Mouse (Mus musculus) heart, adult 2 months (tissue): ENCODE measurements around the gene Lrrc10b. TPM values are rescaled to one million over a fixed set of nuclear protein-coding genes. Genes with fewer than 3 reads are reported as not detected.

Experiments
- DNase-seq, 2 experiments: peaks; one replicate each; pipeline ENCODE4 v3.0.0; 2021
- H3K27ac ChIP-seq: fragments of 200-600 bp; 2 replicates; pipeline ENCODE4 v1.8.1; 2022
- H3K27me3 ChIP-seq: fragments of 200-500 bp; 2 replicates; pipeline ENCODE4 v1.6.1; 2012; ENCODE audit warnings: mild to moderate bottlenecking, low read length, inconsistent platforms, mixed read lengths; ENCODE audit not compliant: control insufficient read depth, insufficient read depth
- H3K36me3 ChIP-seq: fragments of 200-500 bp; 2 replicates; pipeline ENCODE4 v1.6.1; 2012; ENCODE audit warnings: low read length, inconsistent platforms; ENCODE audit not compliant: control insufficient read depth, insufficient read depth
- H3K4me1 ChIP-seq: fragments of 200-500 bp; 2 replicates; pipeline ENCODE4 v1.6.1; 2011; ENCODE audit warnings: low read length; ENCODE audit not compliant: control insufficient read depth, insufficient read depth
- H3K4me3 ChIP-seq: fragments of 200-600 bp; 2 replicates; pipeline ENCODE4 v1.8.1; 2022
- H3K79me2 ChIP-seq: fragments of 200-500 bp; replicated peaks from 2 replicates; pipeline ENCODE4 v1.6.1; 2012; ENCODE audit warnings: mild to moderate bottlenecking, inconsistent platforms, low read length, moderate library complexity, mixed read lengths; ENCODE audit not compliant: control insufficient read depth, insufficient read depth
- H3K9ac ChIP-seq: fragments of 200-500 bp; 2 replicates; pipeline ENCODE4 v1.6.1; 2012; ENCODE audit warnings: low read depth, mild to moderate bottlenecking, control low read depth, inconsistent platforms, low read length, mixed read lengths
- CTCF ChIP-seq: fragments of 200-600 bp; IDR thresholded peaks from 2 replicates; pipeline ENCODE4 v1.8.1; 2022; ENCODE audit warnings: antibody characterized with exemption, mild to moderate bottlenecking, moderate library complexity
- EP300 ChIP-seq: fragments of 200-500 bp; IDR thresholded peaks from 2 replicates; pipeline ENCODE4 v1.6.1; 2011; ENCODE audit warnings: low read depth, low read length, control low read depth; ENCODE audit not compliant: insufficient read depth
- POLR2A ChIP-seq: fragments of 200-500 bp; IDR thresholded peaks from 2 replicates; pipeline ENCODE4 v1.6.1; 2011; ENCODE audit warnings: mild to moderate bottlenecking, low read depth, low read length, control low read depth; ENCODE audit not compliant: insufficient read depth
- WGBS: fragments of 180-500 bp; shearing (Covaris S2); methylation state at CpG from one replicate; pipeline ENCODE4 v1.1.7; 2018; 5-methylcytosine and 5-hydroxymethylcytosine counted together
- intact Hi-C: fragments of 180-260 bp; cut with DNase I; formaldehyde crosslinking; loops from one replicate; pipeline ENCODE4 v1.15.1; 2025
- polyA plus RNA-seq: library from polyadenylated mRNA; depleted of rRNA; stranded (reverse); fragments of >200 nt; gene quantifications from 2 replicates; pipeline ENCODE4 v1.2.3, GENCODE M21; 2012
- total RNA-seq, 2 experiments: library from RNA; stranded (reverse); gene quantifications; 2 replicates each; pipeline ENCODE4 v1.2.3; 2021

Lrrc10b gene
- total and polyA plus RNA-seq, 3 experiments = 1.2 to 2.3 (median 1.7) TPM

DNA sequence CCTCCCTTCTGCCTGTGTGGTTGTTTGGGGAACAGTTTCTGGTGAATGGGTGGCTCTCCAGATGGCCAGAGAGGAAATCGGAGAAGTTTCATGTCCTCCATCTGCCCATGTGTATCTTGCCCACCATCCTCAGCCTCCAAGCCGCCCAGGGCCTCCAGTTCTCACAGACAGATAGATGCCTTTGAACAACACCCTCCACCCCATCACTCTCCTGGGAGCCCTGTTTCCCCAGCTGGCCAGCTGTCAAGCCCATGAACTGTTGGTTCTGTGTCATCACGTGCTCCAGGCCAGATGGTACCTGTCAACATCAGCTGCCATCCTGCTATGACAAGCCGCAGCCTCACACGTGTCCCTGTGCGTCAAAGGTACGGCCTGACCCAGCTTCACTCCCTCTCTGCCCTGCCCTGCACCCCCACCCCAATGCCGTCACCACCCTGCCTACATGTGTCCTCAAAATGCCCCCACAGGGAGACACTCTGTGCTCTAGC is 11.9 kb upstream of the Lrrc10b start:
- intact Hi-C loops = no loop called here
- Histone ChIP-seq H3K27me3 (no peaks in the 10 kb centered on the region), H3K79me2 (no peaks in the 10 kb centered on the region), H3K36me3 (no peaks in the 10 kb centered on the region), H3K4me1 (no peaks in the 10 kb centered on the region), H3K9ac (no peak overlapping the region), H3K27ac (no peak overlapping the region), H3K4me3 (no peak overlapping the region)
- 42% methylated on average over 8 of the region's 8 CpGs for WGBS
- TF ChIP-seq EP300 (no peak), POLR2A (no peak), CTCF (no peak)
- peak; percentile 17 to 28 for DNase-seq

DNA sequence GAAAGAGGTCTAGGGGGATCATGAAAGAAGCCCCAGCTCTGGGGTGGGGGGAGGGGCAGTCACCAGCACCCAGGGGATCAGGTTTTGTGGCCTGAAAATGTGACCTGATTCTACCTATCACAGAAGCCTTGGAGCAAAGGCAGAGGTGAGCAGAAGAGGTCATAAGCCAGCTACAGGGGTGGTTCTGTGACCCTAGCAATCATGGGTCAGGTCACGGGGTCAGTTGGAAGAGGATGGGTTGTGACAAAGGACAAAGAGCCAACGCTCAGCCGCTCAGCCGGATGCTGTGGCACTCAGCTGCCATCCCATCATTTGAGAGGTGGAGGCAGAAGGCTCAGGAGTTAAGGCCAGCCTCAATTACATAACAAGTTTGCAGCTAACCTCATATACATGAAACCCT is 7.2 kb upstream of the Lrrc10b start:
- H3K4me1 ChIP-seq = no peaks in the 10 kb centered on the region
- WGBS = 53% methylated on average over 4 of the region's 4 CpGs

DNA sequence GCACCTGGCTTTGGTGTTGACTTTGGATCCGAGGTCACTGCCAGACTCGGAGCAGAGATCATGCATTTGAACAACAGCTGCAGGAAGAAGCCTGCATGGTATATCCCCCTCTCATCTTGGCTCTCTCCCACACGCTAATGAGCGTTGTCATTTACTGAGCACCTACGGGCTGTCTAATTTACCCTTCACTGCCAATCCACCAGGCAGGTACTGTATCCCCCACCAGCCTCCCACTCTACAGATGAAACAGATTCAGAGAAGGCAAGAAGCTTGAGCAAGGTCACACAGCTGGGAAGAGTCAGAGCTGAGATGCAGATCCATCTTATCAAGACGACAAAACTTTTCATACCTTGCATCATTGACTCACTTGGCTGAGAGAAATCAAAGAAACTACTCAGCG is 4.3 kb upstream of the Lrrc10b start:
- intact Hi-C loops = no loop called here
- H3K36me3 ChIP-seq = no peaks in the 10 kb centered on the region
- H3K27me3 ChIP-seq = peaks cover 5% of the 10 kb centered on the region
- TF ChIP-seq CTCF (no peak), POLR2A (no peak), EP300 (no peak)
- DNase-seq = no peak
- no peaks in the 10 kb centered on the region for H3K4me1 ChIP-seq
- H3K9ac ChIP-seq = no peak overlapping the region
- 31% methylated on average over 7 of the region's 7 CpGs for WGBS
- no peaks in the 10 kb centered on the region for H3K79me2 ChIP-seq
- no peak overlapping the region for H3K27ac ChIP-seq
- H3K4me3 ChIP-seq = no peak overlapping the region

More for the DNA sequence above, 7.2 kb upstream of the Lrrc10b start:
- Histone ChIP-seq H3K27me3 (peaks cover 1% of the 10 kb centered on the region; the same call in 1 of the 2 replicates), H3K27ac (no peak overlapping the region), H3K36me3 (no peaks in the 10 kb centered on the region), H3K9ac (no peak overlapping the region), H3K4me3 (no peak overlapping the region), H3K79me2 (no peaks in the 10 kb centered on the region)
- no peak for TF ChIP-seq POLR2A
- no peak for TF ChIP-seq CTCF
- TF ChIP-seq EP300 = no peak
- intact Hi-C loops = no loop called here
- no peak for DNase-seq

DNA sequence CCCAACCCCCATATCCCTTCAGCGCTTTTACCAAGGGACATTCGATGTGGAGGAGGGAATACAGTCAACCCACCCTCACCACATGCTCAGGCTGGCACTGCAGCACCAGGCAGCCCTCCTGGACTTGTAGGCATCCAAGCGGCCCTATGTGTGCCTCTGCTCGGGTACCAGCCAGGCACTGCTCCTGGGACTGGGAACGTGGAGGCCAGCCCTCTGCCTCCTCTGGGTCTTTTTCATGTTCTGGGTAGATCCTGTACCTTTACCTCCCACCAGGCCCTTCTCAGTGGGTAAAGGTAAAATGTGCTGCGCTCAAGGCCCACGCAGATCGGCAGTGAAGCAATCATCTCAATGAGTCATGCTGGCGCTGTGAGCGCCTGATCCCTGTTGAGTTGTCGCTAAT is 2.6 kb upstream of the Lrrc10b start:
- H3K79me2 ChIP-seq = no peaks in the 10 kb centered on the region
- TF ChIP-seq CTCF (no peak), EP300 (no peak), POLR2A (no peak)
- H3K27me3 ChIP-seq = peaks cover 13% of the 10 kb centered on the region
- no peak overlapping the region for H3K27ac ChIP-seq
- no peaks in the 10 kb centered on the region for H3K36me3 ChIP-seq
- no peaks in the 10 kb centered on the region for H3K4me1 ChIP-seq
- intact Hi-C loops = no loop called here
- 72% methylated on average over 11 of the region's 11 CpGs for WGBS
- no peak for DNase-seq
- no peak overlapping the region for H3K9ac ChIP-seq
- no peak overlapping the region for H3K4me3 ChIP-seq

DNA sequence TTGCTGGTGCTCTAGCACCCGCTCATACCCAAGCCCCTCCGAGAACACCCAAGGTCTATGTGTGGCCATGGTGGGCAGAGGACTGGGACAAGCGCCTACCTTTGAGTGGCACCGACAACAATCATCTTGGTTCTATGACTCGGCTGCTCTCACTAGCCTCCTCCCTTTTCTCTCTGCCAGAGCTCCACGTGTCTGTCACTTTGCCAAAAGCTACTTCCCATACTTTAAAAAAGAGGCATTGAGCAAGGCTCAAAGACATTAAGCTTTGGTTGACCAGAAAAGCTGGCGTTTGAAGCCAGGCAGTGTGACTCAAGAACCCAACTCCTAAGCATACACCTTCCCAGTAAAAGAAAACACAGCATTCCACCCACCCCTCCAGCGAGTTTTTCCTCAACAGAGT is 823 bp upstream of the Lrrc10b start:
- peak in 1 of 2 experiments; percentile 31 for DNase-seq
- H3K27me3 ChIP-seq = peaks cover 13% of the 10 kb centered on the region
- intact Hi-C loops = no loop called here

DNA sequence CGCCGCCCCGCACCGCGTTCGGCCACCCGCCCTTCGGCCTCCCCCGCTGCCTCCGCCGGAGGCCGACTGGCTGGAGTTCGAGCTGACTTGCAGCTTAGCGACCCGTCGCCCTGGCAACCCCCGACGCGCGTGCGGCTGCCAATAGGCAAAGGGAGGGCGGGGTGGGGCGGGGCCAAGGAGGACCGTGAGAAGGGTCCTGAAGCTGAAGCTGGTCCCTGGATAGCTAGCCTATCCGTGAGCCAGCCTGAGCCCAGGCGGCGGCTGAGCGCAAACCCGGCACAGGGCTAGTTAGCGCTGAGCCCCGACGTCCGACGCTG is 169 bp upstream of the Lrrc10b start:
- H3K4me3 ChIP-seq = peak overlapping the region; percentile 10; the same call in 1 of the 2 replicates
- H3K9ac ChIP-seq = no peak overlapping the region
- no peaks in the 10 kb centered on the region for H3K36me3 ChIP-seq
- WGBS = under 1% methylated on average over 34 of the region's 34 CpGs
- no peak for TF ChIP-seq EP300
- TF ChIP-seq CTCF = no peak
- no peak for TF ChIP-seq POLR2A
- peaks cover 13% of the 10 kb centered on the region for H3K27me3 ChIP-seq
- H3K4me1 ChIP-seq = no peaks in the 10 kb centered on the region
- H3K27ac ChIP-seq = no peak overlapping the region
- H3K79me2 ChIP-seq = no peaks in the 10 kb centered on the region
- peak; percentile 52 to 59 for DNase-seq
- intact Hi-C loops = no loop called here

More for the DNA sequence above, 823 bp upstream of the Lrrc10b start:
- Histone ChIP-seq H3K36me3 (no peaks in the 10 kb centered on the region), H3K4me1 (no peaks in the 10 kb centered on the region), H3K9ac (no peak overlapping the region), H3K79me2 (no peaks in the 10 kb centered on the region), H3K4me3 (no peak overlapping the region), H3K27ac (no peak overlapping the region)
- TF ChIP-seq POLR2A (no peak), CTCF (no peak), EP300 (no peak)
- 13% methylated on average over 8 of the region's 8 CpGs for WGBS
